Mouse (Mus musculus) CD4-positive helper T cell, adult 2 months (primary cell): ENCODE results near the gene Kxd1.
A peak's percentile ranks its signal among the peaks of the same experiment; 100 is the strongest.

Experiments
- DNase-seq: peaks from one replicate; pipeline ENCODE4 v3.0.0-alpha.2; 2012; ENCODE audit warnings: low read depth, missing footprints, low spot score

The Kxd1 gene

GRCm38 (mm10) chr8:70527512-70528181, at the start of gene Kxd1, which contains the start of gene Fkbp8:
Kxd1 (minus strand) TSS chr8:70527956.
Fkbp8 (plus strand) TSS chr8:70527724.
- peak; percentile 96 for DNase-seq

DNA sequence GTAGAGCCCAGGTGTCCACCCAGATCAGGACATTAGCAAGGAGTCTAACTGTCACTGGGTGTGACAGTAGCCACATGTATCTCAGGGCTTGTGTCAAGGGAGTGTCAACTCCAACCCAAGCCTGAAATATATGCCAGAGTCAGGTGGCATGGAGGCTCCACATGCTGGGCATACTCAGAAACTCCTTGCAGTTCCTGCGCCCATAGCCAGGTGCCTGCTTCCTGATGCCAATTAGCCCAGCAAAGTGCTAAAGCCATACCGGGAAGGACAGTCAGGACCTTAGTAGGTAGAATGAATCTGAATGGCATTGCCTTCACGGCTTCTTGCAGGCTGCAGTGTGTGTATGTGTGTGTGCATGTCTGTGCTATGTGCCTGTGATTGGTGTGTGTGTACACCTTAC, 49.5 kb upstream of the Kxd1 start:
- DNase-seq: no peak

DNA sequence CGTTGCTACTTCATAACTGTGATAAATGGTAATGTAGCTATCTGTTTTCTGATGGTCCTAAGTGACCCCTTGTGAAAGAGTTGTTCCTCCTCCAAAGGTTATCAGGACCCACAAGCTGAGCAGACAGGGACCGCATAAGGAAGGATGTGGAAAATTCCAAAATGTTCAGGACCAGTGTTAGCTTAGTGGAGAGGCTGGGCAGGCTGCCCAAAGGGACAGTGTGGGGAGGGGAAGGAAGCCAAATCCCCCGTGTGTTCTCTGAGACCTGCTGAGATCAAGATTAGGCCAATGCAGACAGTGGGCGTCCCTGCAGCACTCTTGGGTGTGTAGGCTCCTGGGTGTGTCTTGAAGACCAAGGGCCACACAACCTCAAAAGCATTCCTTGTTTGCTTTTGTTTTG, 47.2 kb upstream of the Kxd1 start:
- no peak for DNase-seq

GRCm38 (mm10) chr8:70574302-70574701, 46.5 kb upstream of the Kxd1 start:
- no peak for DNase-seq

- no peak for DNase-seq
Measured at GRCm38 (mm10) chr8:70570990-70571389, 43.2 kb upstream of the Kxd1 start.

- no peak for DNase-seq
Measured at GRCm38 (mm10) chr8:70570360-70570759, 42.6 kb upstream of the Kxd1 start.

GRCm38 (mm10) chr8:70565561-70565960, 37.8 kb upstream of the Kxd1 start:
- DNase-seq: no peak

GRCm38 (mm10) chr8:70564696-70565235, 37.0 kb upstream of the Kxd1 start:
- no peak for DNase-seq

DNA sequence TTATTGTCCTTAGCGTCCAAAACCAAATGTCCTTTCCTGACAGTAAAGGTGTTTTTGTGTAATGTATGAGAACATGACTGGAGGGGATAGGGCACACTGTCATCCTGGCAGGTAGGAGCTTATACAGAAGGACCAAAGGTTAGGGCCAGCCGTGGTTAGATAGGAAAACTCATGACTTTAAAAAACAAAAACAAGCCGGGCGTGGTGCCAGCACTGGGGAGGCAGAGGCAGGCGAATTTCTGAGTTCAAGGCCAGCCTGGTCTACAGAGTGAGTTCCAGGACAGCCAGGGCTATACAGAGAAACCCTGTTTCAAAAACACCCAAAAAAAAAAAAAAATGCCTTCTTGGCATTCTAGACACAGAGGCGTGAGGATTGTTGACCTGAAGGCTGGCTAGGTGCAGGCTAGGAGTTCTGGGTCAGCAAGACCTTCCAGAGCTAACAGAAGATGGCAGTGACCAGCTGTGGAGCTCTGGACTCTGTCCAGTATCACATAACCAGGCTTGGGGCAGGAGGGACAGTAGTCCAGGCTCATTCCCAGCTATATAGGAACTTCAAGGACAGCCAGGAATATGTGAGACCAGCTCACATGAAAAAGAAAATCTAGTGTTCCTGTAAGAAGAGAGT, 36.1 kb upstream of the Kxd1 start:
- no peak for DNase-seq

DNA sequence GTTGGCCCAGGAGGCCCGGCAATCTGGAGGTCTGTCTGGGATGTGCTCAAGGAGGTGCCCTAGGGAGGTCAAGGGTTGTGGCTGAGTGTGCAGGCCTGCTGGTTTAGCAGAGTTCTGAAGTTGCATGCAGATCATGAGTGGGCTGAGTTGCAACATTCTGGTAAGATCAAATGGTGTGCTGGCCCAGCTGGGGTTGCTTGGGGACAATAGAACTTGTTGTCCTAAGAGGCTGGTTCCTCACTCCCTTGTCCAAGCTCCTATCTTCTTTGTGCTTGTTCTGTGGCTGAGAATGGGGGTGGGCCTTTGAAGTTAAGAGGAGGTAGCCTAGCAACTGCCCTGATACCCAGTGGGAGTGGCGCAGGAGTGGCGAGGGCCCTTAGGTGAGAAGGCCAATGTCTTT, 35.0 kb upstream of the Kxd1 start:
- no peak for DNase-seq

DNA sequence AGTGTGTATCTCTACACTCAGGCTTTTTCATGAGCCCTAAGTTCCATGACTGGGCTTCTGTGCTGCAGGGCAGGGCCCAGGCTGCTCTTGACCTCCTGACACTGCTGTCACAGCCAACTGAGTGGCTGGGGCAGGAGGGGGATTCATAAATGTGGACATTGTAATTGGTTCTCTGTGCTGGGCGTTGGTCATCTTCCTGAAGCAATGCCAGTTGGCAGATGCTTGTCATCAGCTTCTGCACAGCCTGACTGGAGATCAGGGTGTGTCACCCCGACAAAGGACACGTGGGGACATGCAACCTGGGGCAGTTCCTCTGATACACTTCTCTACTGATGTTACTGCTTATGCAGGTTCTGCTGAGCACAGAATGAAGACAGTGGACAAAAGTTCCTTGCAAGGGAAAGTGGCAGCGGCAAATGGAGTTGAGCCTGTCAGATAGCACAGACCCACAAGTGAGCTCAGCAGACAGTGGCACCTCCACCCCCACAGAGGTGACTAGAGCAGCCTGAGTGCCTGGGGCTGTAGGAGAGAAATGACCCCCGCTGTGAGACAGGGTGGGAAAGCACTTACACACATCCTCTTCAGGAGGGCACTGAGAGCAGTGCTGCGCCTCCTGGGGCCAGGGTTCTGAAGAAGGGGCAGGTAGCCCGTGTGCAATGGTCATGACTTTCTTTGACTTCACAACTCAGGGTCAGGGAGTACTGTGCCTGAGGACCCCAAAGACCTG, 34.2 kb upstream of the Kxd1 start:
- DNase-seq: no peak

DNA sequence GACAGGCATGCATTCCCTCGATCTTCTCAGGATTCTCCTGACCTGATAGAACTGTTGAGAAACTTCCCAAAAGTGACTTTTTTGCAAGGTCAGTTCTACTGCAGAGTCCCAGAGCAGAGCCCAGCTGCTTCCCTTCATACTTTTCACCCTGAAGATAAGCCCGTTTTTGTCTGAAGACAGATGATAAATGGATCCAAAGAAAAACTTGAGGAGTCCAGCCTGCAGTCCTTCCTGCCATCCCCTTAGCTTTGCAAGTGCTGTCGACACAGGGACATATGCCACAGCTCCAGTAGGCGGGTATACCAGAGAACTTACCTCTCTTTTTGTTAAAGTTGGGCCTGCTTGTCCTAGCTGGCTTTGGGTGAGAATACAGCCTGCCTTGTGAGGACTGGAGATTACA, 33.6 kb upstream of the Kxd1 start:
- DNase-seq: no peak

- no peak for DNase-seq
Measured at GRCm38 (mm10) chr8:70560564-70560963, 32.8 kb upstream of the Kxd1 start.

DNA sequence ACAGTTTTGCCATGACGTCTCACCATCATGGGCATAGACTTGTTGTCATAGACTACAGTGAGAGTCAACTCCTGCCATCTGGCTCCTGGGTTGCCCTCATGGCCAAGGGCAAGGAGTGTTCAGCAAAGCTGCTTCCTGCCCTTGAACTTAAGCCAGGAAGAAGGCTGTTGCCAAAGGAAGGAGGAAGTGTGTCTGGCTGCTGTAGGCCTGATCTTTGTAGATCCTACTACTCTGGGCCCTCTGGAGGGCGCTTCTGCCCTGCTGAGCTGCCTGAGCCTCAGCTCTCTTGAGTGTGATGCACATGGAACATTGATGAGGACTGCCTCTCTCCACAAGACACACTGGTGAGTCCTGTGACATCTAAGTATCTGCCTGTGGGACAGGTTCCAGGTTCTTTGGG, 32.3 kb upstream of the Kxd1 start:
- peak; percentile 39 for DNase-seq

- peak; percentile 49 for DNase-seq
Measured at GRCm38 (mm10) chr8:70558983-70559382, 31.2 kb upstream of the Kxd1 start.

DNA sequence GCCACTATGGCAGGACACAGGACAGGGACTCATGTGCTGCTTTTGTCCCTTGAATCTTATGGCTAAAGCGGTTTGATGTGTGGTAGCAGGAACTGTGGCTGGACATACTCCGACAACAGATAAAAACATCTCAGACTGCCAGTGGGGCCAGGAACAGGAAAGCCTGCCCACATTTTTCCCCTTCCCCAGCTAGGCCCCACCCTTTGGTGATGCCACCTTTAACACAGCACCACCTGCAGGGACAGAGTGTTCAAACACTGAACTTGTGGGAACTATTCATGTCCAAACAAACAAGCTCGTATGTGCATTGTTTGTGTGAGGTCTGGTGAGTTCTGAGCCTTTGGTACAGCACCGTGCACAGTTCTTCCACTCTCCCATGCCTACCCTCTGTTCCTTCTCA, 30.6 kb upstream of the Kxd1 start:
- peak; percentile 70 for DNase-seq

DNA sequence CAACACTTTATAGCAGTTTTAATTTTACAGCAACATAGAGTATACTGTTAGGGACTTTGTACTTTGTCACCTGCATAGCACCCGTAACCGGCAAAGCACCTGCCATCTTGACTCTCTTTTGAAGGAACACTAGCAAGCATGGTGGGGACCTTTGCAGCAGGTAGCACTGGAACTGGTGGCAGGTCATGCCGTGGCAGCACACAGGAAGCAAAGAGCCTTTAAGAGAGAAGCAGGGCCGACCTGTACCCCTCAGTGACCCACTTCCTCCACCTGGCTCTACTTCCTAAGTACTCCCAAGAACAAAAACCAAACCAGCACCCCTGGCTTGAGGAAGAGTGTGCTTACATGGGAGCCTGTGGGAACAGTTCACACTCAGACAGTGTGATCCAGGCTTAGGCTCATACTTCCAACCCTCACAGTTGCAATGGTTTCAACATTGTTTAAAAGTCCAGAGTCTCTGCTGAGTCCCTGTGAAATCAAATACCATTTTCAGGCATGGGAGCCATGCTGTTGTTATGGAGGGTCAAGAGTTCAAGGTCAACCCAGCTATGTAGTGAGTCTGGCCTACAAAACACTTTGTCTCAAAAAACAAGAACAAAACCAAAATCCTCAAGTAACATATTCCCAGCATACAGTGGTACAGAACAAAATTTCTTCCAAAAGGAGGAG, 27.5 kb upstream of the Kxd1 start:
- no peak for DNase-seq

- DNase-seq: no peak
Measured at GRCm38 (mm10) chr8:70553740-70554139, 26.0 kb upstream of the Kxd1 start.

DNA sequence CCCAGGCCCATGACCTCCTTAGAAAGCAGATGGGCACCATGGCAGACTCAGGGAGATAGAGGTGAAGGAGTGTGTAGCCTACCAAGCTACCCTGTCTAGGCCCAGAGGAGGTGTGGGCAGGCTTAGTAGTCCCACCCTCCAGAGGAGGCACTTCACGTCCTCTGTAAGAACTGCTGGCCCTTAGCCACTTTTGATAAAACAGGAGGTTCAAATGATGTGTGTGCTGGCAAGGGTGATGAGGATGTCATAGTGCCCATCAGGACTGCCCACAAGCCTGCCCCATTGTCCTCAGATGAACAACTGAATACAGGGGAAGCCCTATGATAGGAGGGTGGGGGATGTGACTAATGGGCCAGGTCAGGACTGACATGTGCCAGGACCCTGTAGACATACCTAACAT, 25.1 kb upstream of the Kxd1 start:
- no peak for DNase-seq

DNA sequence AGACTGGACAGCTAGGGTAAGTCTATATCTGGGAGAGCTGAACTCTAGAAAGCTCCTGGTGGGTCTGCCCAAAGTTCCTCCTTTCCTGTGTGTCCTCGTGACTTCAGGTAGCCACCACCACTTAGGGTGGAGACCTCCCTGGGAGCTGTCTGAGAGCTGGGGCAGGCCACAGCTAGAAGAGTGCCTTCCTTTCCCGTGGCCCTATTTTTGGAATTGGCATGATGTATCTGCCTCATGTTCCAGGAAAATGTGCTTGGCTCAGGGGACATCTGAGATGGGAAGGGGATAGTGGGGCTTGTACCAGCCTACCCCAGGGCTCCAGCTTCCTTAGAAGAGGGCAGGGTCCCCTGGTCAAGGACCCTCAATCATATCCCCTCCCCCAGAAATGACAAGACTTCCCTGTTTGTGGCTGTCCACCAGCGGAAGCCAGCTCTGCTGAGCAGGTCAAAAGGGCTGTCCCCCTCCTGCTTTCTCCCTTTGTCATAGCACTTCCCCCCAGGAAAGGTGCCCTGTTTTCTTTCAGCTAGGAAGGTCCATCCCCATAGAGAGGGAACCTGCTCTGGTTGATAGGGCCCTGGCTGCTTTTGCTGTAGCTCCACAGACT, 23.9 kb upstream of the Kxd1 start:
- DNase-seq: no peak

DNA sequence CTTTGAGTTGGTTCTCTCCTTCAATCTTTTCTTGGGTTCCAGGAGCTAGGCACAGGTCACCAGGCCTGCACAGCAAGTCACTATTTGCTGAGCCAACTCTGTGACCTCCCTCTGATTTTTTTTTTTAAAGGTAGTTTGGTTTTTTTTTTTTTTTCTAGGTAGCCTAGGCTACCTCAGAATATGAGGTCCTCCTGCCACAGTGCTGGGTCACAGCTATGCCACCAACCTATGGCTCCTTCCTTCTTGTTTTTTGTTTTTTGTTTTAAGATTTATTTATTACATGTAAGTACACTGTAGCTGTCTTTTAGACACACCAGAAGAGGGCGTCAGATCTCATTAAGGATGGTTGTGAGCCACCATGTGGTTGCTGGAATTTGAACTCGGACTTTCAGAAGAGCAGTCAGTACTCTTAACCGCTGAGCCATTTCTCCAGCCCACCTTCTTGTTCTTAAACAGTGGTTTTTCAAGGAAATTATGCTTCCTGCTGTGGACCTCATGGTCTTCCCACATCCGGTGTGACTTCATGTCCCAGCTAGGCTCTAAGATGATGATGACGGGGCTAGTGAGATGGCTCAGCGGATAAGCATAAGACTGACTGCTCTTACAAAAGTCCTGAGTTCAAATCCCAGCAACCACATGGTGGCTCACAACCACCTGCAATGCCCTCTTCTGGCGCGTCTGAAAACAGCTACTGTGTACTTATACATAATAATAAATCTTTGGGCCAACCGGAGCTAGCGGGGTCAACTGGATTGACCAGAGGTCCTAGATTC, 21.8 kb upstream of the Kxd1 start:
- DNase-seq: peak; percentile 84
